Mouse (Mus musculus) right cerebral cortex, postnatal 4 days (tissue): Measurements from ENCODE around the gene Fbxl17.

ENCODE experiments used
- DNase-seq: peaks from one replicate; pipeline ENCODE4 v3.0.0-alpha.2; 2022

Fbxl17 gene

DNA sequence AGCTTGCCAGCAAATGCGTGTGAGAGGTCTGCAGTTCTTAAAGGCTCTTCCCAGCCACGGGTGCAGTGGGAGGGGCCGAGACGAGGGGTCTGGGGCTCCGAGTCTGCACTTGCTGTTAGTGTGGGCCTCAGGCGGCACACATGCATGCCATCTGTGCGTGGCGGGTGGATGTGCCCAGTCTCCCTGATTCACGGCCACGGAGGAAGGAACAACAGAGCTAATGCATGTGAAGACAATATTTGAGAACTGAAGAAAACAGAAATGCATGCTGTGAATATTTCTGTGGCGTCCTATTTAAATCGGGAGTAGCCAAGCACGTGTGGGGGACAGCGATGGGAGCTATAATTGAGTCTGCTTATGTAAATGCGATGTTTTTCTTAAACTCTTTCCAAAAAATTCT is 474.6 kb downstream of the Fbxl17 start:
- DNase-seq, result peak; percentile 31

DNA sequence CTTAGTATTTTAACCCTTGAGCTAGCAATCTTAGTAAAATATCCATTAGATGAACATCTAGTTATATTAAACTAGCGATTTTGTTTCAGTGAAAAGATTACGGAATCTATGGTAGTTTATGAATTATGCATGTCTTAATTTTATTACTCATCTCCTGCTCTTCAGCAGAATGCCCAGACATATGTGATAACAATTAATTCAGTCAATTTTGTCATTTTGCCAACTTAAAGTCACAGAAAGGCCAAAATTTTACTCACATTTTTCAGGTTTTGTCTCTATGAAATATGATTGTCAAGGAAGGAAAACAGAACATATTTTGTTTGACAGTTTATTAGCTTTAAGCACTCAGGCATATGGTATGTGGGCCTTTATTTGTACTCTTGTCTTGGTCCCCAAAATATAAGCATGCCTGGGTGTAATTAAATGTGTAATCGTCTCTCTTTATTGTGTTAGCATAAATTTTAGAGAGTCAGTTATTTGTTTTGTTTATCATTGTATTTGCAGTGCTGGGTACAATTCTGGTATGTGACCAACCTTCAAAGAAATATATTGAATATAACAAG is 482.1 kb downstream of the Fbxl17 start:
- no peak for DNase-seq

DNA sequence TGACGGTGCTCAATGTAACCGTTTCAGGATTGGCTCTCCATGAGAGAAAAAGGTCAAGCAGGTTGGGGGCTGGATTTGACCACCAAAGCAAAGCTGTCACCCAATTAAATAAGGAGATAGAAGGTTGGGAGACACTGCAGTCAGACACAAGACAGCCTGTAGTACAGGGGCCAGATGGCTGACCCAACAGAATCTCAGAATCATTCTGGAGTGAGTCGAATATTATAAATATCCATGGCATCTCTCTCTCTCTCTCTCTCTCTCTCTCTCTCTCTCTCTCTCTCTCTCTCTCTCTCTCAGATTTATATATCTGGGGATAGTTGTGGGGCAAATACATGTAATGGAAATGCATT is 487.3 kb downstream of the Fbxl17 start:
- DNase-seq, result no peak

DNA sequence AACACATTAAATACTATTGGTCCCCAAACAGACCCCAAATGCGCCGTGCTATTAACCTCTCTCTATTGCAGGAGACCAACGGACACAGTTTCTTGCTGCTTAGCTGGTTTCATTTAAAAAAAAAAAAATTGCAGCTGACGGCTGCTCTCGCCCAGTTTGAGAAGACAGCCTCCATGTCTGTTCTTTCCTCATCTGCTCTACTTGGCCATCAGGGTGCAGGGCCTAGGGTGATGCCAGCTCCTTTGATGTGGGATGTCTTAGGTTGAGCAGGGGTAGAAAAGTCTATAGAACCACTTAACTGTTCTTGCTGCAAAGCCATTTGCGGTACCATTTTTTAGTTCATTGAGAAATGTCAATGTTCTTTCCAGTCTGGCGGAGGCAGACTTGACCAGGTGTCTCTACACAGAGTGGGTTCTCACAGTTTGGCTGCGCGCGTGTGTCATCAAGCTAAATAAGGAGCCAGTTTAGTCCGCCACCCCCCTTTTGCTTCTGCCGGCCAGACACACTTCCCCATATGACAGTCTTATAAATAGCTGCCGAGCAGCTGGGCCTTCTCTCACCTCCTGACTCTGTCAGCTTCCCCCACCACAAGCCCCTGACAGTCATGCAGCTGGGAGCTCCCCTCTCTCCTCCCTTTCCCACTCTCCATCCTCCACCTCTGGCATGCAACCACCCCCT is 487.8 kb downstream of the Fbxl17 start:
- DNase-seq, result peak; percentile 25

- no peak for DNase-seq
Observed at GRCm38 (mm10) chr17:63010830-63011229, 489.0 kb downstream of the Fbxl17 start.

GRCm38 (mm10) chr17:63008788-63009187 is 491.0 kb downstream of the Fbxl17 start:
- no peak for DNase-seq

DNA sequence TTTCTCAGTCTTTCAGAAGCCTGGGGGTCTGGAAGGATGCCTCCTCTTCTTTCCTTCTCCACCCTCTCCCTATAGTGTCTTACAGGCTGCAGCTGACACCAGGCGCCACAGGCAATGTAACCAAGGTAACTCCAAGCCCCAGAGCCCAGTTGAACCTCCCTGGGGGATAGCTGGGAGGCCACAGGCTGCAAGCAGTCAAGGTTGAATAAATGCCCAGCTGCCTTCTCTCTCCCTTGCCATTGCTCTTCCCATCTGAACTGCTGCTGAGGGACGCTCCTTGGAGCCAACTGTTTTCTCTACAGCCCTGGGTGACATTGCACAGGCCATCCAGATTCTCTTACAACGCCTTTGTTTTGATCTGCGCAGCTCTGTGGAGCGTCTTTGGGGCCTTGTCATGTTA is 491.5 kb downstream of the Fbxl17 start:
- DNase-seq, result no peak

DNA sequence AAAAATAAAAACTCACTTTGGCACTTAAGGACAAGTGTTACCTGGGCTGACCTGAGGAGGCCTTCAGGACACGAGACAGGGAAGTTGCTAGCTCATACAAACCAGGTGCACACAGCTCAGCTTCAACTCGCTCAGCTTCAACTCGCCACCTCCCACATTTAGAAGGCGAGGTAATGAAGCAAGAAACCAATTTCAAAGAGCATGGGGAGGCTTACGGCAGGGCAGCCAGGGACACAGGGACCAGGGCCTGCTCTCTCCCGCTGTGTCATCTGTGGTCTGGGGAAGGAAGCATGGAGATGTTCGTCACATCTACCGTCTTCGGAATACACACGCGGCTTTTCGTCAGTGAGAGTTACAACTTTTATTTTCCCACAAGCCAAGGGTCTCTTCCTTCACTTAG is 491.9 kb downstream of the Fbxl17 start:
- DNase-seq, result no peak
